8 mouse cellular contexts compared by ENCODE assay signal in the genomic region with DNA sequence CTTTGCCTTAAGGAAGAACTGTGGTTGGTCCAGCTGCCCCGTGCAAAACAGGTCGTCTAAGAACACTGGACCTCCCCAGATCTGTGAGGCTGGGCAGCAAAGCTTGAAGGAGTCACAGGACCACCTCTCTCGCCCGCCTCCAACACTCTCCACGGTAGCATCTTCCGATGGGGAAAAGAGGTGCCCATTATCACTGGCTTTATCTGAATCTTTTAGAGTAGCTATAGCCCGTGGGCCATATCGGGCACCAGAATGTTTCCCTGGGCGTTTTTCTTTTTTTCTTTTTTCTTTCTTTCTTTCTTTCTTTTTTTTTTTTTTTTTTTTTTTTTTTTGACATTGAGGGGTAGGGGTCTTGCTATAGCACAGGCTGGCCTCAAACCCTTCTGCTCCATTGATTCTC. TPM values are rescaled to one million over a fixed set of nuclear protein-coding genes. Genes with fewer than 3 reads are reported as not detected.
DNase-seq lines count a peak whose midpoint lies in the region; ATAC-seq and TF ChIP-seq lines count a peak whose summit lies in the region.

No protein-coding gene starts in this region.

- H3K4me1 ChIP-seq in testis, adult 2 months (ENCODE audit: control insufficient read depth, insufficient read depth, low read length), result peaks cover 26% of the 10 kb centered on the region
- H3K4me1 ChIP-seq in liver, embryonic 12.5 days, result peaks cover 61% of the 10 kb centered on the region

- H3K9me3 ChIP-seq in liver, embryonic 12.5 days (replicated peaks), result no peaks in the 10 kb centered on the region

- ATAC-seq in liver, embryonic 12.5 days, result no peak; the same call in 1 of the 2 replicates
- no peak for ATAC-seq in cerebellum, adult (ENCODE audit: insufficient number of reproducible peaks, low FRiP score, low TSS enrichment)

- no peak for TF ChIP-seq CTCF in gastrocnemius, adult 2 months (IDR thresholded peaks at IDR 0.05)
- no peak for TF ChIP-seq CTCF in testis, adult 2 months (IDR thresholded peaks at IDR 0.05; ENCODE audit: control insufficient read depth, insufficient read depth, insufficient replicate concordance, low read depth, low read length)

- H3K9ac ChIP-seq in liver, embryonic 12.5 days, result peak overlapping the region; percentile 69

- DNase-seq in gastrocnemius, adult 2 months, result no peak
- no peak for DNase-seq in gastrocnemius, adult 18-20 months (ENCODE audit: low spot score)
- no peak for DNase-seq in testis, postnatal 14 days (ENCODE audit: low spot score)
- no peak for DNase-seq in frontal cortex, postnatal 25 days (ENCODE audit: low spot score in 2 of 2)
- no peak for DNase-seq in gastrocnemius, postnatal 36 days

- H3K27me3 ChIP-seq in testis, adult 2 months (ENCODE audit: control insufficient read depth, insufficient read depth, low read length), result no peaks in the 10 kb centered on the region
- peaks cover 24% of the 10 kb centered on the region for H3K27me3 ChIP-seq in liver, embryonic 12.5 days (replicated peaks)

- intact Hi-C loops in gastrocnemius, adult 2 months (cut with DNase I), result no loop called here
- intact Hi-C loops in gastrocnemius, postnatal 36 days (cut with DNase I), result no loop called here

- peak overlapping the region; percentile 80 for H3K4me3 ChIP-seq in gastrocnemius, adult 2 months
- H3K4me3 ChIP-seq in testis, adult 2 months (ENCODE audit: control insufficient read depth, low read depth, low read length), result peak overlapping the region; percentile 91
- peak overlapping the region; percentile 65 for H3K4me3 ChIP-seq in liver, embryonic 12.5 days

- no peak for TF ChIP-seq POLR2A in testis, adult 2 months (IDR thresholded peaks at IDR 0.05; ENCODE audit: control insufficient read depth, low read depth, low read length)

- peak overlapping the region; percentile 89 for H3K27ac ChIP-seq in gastrocnemius, adult 2 months
- peak overlapping the region; percentile 88 for H3K27ac ChIP-seq in testis, adult 2 months (ENCODE audit: control insufficient read depth, insufficient read depth, low read depth, low read length)
- peak overlapping the region; percentile 81 for H3K27ac ChIP-seq in liver, embryonic 12.5 days

- no peaks in the 10 kb centered on the region for H3K36me3 ChIP-seq in testis, adult 2 months (ENCODE audit: control insufficient read depth, insufficient read depth, low read length)
- H3K36me3 ChIP-seq in liver, embryonic 12.5 days, result no peaks in the 10 kb centered on the region

- H3K4me2 ChIP-seq in liver, embryonic 12.5 days, result peak overlapping the region; percentile 86

- whole genome bisulfite sequencing in liver, embryonic 12.5 days (ENCODE audit: insufficient replicate concordance), result 6% methylated on average over 9 of the region's 9 CpGs

RNA-seq across cellular contexts. Expression of a gene that starts 2.5 kb away (rescaled TPM):
- 1 to 10 TPM; 2.3 to 4.2 TPM for total RNA-seq in gastrocnemius, adult 2 months (2021)
- 1 to 10 TPM; 2.6 to 3.4 TPM for total RNA-seq in gastrocnemius, adult 18-20 months (2021)
- polyA plus RNA-seq in testis, adult 2 months (2012; rRNA removed), result 159 and 168 TPM in 2 replicates
- 32.8 and 33.9 TPM in 2 replicates for polyA plus RNA-seq in liver, embryonic 12.5 days (2016; fragmentation: Nextera tagmentation; extraction: Ambion mirVana)
- total RNA-seq in gastrocnemius, postnatal 36 days (2021), result 1 to 10 TPM; 3.6 to 4.7 TPM

RNA-seq across cellular contexts. Expression of a gene that starts 12.4 kb away (rescaled TPM):
- total RNA-seq in gastrocnemius, adult 2 months (2021), result not detected
- not detected for total RNA-seq in gastrocnemius, adult 18-20 months (2021)
- polyA plus RNA-seq in testis, adult 2 months (2012; rRNA removed), result 500 and 561 TPM in 2 replicates
- not detected in 2 replicates for polyA plus RNA-seq in liver, embryonic 12.5 days (2016; fragmentation: Nextera tagmentation; extraction: Ambion mirVana)
- not detected for total RNA-seq in gastrocnemius, postnatal 36 days (2021)

RNA-seq across cellular contexts. Expression of a gene that starts 25.3 kb away (rescaled TPM):
- 100 to 1,000 TPM; 147 to 168 TPM for total RNA-seq in gastrocnemius, adult 2 months (2021)
- 100 to 1,000 TPM; 150 to 158 TPM for total RNA-seq in gastrocnemius, adult 18-20 months (2021)
- polyA plus RNA-seq in testis, adult 2 months (2012; rRNA removed), result 261 and 275 TPM in 2 replicates
- polyA plus RNA-seq in liver, embryonic 12.5 days (2016; fragmentation: Nextera tagmentation; extraction: Ambion mirVana), result 1,383 and 1,459 TPM in 2 replicates
- 100 to 1,000 TPM; 135 to 144 TPM for total RNA-seq in gastrocnemius, postnatal 36 days (2021)

RNA-seq across cellular contexts. Expression of a gene that starts 36.3 kb away (rescaled TPM):
- total RNA-seq in gastrocnemius, adult 2 months (2021), result 1 to 10 TPM; 4.5 to 5.7 TPM
- total RNA-seq in gastrocnemius, adult 18-20 months (2021), result 1 to 10 TPM; 6.0 to 8.0 TPM
- 7.0 and 8.9 TPM in 2 replicates for polyA plus RNA-seq in testis, adult 2 months (2012; rRNA removed)
- 38.4 and 38.5 TPM in 2 replicates for polyA plus RNA-seq in liver, embryonic 12.5 days (2016; fragmentation: Nextera tagmentation; extraction: Ambion mirVana)
- 1 to 10 TPM; 4.4 to 5.6 TPM for total RNA-seq in gastrocnemius, postnatal 36 days (2021)

RNA-seq across cellular contexts. Expression of a gene that starts 53.5 kb away (rescaled TPM):
- total RNA-seq in gastrocnemius, adult 2 months (2021), result 1 to 10 TPM; 2.6 to 3.2 TPM
- total RNA-seq in gastrocnemius, adult 18-20 months (2021), result 1 to 10 TPM; 1.8 to 2.5 TPM
- 40.0 and 41.9 TPM in 2 replicates for polyA plus RNA-seq in testis, adult 2 months (2012; rRNA removed)
- 5.9 and 6.7 TPM in 2 replicates for polyA plus RNA-seq in liver, embryonic 12.5 days (2016; fragmentation: Nextera tagmentation; extraction: Ambion mirVana)
- 1 to 10 TPM; 3.3 to 3.5 TPM for total RNA-seq in gastrocnemius, postnatal 36 days (2021)
